In genomic region chr5:75118840-75119239, GRCm38 (mm10) we compare ENCODE assay signal across 8 mouse cellular contexts. TPM values are rescaled to one million over a fixed set of nuclear protein-coding genes. Genes with fewer than 3 reads are reported as not detected.
A peak's percentile ranks its signal among the peaks of the same experiment; 100 is the strongest.
DNase-seq lines count a peak whose midpoint lies in the region; ATAC-seq and TF ChIP-seq lines count a peak whose summit lies in the region.

No protein-coding gene starts in this region.

- H3K4me1 ChIP-seq in cerebellum, adult 2 months (ENCODE audit: control insufficient read depth, insufficient read depth, low read length), result no peaks in the 10 kb centered on the region; the same call in 1 of the 2 replicates
- no peaks in the 10 kb centered on the region for H3K4me1 ChIP-seq in bone marrow macrophage, adult 2 months (ENCODE audit: control insufficient read depth, insufficient read depth, low read length)

- 68% methylated on average over 7 of the region's 7 CpGs for WGBS in cerebellum, adult 2 months

- no peaks in the 10 kb centered on the region; the same call in 1 of the 2 replicates for H3K27me3 ChIP-seq in cerebellum, adult 2 months (ENCODE audit: control insufficient read depth, insufficient read depth, low read length)

- H3K4me3 ChIP-seq in cerebellum, adult 2 months (replicated peaks; ENCODE audit: insufficient read depth, low read depth, low read length), result no peak overlapping the region
- H3K4me3 ChIP-seq in bone marrow macrophage, adult 2 months (ENCODE audit: insufficient read depth, low read length), result no peak overlapping the region

- TF ChIP-seq CTCF in cerebellum, adult 2 months (IDR thresholded peaks at IDR 0.05; ENCODE audit: borderline replicate concordance, insufficient read depth, low read depth, low read length), result peak; percentile 18; the same call in 1 of the 2 replicates
- TF ChIP-seq CTCF in bone marrow macrophage, adult 2 months (IDR thresholded peaks at IDR 0.05; ENCODE audit: low read depth, low read length), result peak; percentile 38; the same call in 1 of the 2 replicates

- TF ChIP-seq POLR2A in cerebellum, adult 2 months (IDR thresholded peaks at IDR 0.05; ENCODE audit: borderline replicate concordance, insufficient read depth, low read length), result no peak
- TF ChIP-seq POLR2A in bone marrow macrophage, adult 2 months (IDR thresholded peaks at IDR 0.05; ENCODE audit: borderline replicate concordance, low read depth, low read length), result no peak

- peak; percentile 38; the same call in 1 of the 2 replicates for ATAC-seq in megakaryocyte, adult 5-6 weeks (ENCODE audit: poor library complexity, severe bottlenecking)

- DNase-seq in cerebellum, adult 2 months, result no peak
- DNase-seq in cerebellum, adult 9-11 months, result no peak
- DNase-seq in 3134 (ENCODE audit: extremely low read depth, insufficient read length, low spot score), result peak; percentile 29
- no peak for DNase-seq in frontal cortex, postnatal 25 days (ENCODE audit: low spot score in 2 of 2)
- no peak for DNase-seq in urinary bladder, postnatal 36 days (ENCODE audit: low spot score in 2 of 2)
- DNase-seq in T-cell, adult 2 months (ENCODE audit: low spot score), result no peak

- H3K27ac ChIP-seq in cerebellum, adult 2 months (ENCODE audit: insufficient read depth, low read length), result no peak overlapping the region
- H3K27ac ChIP-seq in bone marrow macrophage, adult 2 months (ENCODE audit: insufficient read depth, low read depth, low read length), result no peak overlapping the region

RNA-seq across cellular contexts. Expression of gene Pdgfra, which starts 33.3 kb away (rescaled TPM):
- polyA plus RNA-seq in cerebellum, adult 2 months (2012; rRNA removed), result 8.6 and 9.0 TPM in 2 replicates
- polyA plus RNA-seq in bone marrow macrophage, adult 2 months (2012; ENCODE audit: insufficient read depth, insufficient read length, missing spikeins), result 0.23 and 0.27 TPM in 2 replicates
- 0.04 TPM in 1 of 2 replicates, not detected in the other for total RNA-seq in megakaryocyte, adult 5-6 weeks (2015)
- total RNA-seq in megakaryocyte, adult 5-6 weeks (2017), result 0.12 and 0.29 TPM in 2 replicates

RNA-seq across cellular contexts. Expression of gene Gsx2, which starts 43.4 kb away (rescaled TPM):
- polyA plus RNA-seq in cerebellum, adult 2 months (2012; rRNA removed), result 0.10 TPM in 1 of 2 replicates, not detected in the other
- not detected in 2 replicates for polyA plus RNA-seq in bone marrow macrophage, adult 2 months (2012; ENCODE audit: insufficient read depth, insufficient read length, missing spikeins)
- not detected in 2 replicates for total RNA-seq in megakaryocyte, adult 5-6 weeks (2015)
- not detected in 2 replicates for total RNA-seq in megakaryocyte, adult 5-6 weeks (2017)
